Mouse (Mus musculus) E14TG2a.4 (cell line): Measurements from ENCODE around the gene Pin1.
A peak's percentile ranks its signal among the peaks of the same experiment; 100 is the strongest.
"Not testable (repeated sequence)": the region's sequence is repeated elsewhere in the genome, so short reads cannot be mapped to it uniquely, and the experiment has no call there.

ENCODE experiments used
- H3K27me3 ChIP-seq: 2 replicates; pipeline ENCODE4 v1.6.1; 2014; ENCODE audit warnings: low read length, control low read depth; ENCODE audit not compliant: insufficient read depth
- H3K36me3 ChIP-seq: 2 replicates; pipeline ENCODE4 v1.6.1; 2014; ENCODE audit warnings: low read length, control low read depth; ENCODE audit not compliant: insufficient read depth
- H3K4me1 ChIP-seq: replicated peaks from 2 replicates; pipeline ENCODE4 v1.6.1; 2014; ENCODE audit warnings: low read depth, low read length, control low read depth
- H3K4me3 ChIP-seq: replicated peaks from 2 replicates; pipeline ENCODE4 v1.5.1; 2014; ENCODE audit warnings: mild to moderate bottlenecking, low read length
- H3K9me3 ChIP-seq: 2 replicates; pipeline ENCODE4 v1.6.1; 2014; ENCODE audit warnings: low read length, control low read depth
- CTCF ChIP-seq: conservative IDR thresholded peaks from 2 replicates; pipeline ENCODE4 v1.5.1; 2014; ENCODE audit warnings: low read length
- NANOG ChIP-seq: IDR thresholded peaks from 2 replicates; pipeline ENCODE4 v1.6.1; 2014; ENCODE audit warnings: borderline replicate concordance, low read length, mixed read lengths
- POU5F1 ChIP-seq: IDR thresholded peaks from 2 replicates; pipeline ENCODE4 v1.6.1; 2014; ENCODE audit warnings: low read length, borderline replicate concordance

Pin1 gene

GRCm38 (mm10) chr9:20682389-20682722 is 30.5 kb downstream of the Pin1 start:
- Histone ChIP-seq H3K9me3 (0 out of 2 replicates have a peak, but pooled peaks cover 3% of the 10 kb centered on the region), H3K4me1 (peaks cover 5% of the 10 kb centered on the region), H3K4me3 (no peak overlapping the region), H3K36me3 (no peaks in the 10 kb centered on the region), H3K27me3 (0 out of 2 replicates have a peak, but pooled peaks cover 3% of the 10 kb centered on the region)
- TF ChIP-seq POU5F1, result no peak
- TF ChIP-seq CTCF, result no peak
- no peak for TF ChIP-seq NANOG

GRCm38 (mm10) chr9:20685081-20685861 is 33.4 kb downstream of the Pin1 start:
- peaks cover 13% of the 10 kb centered on the region for H3K4me1 ChIP-seq
- no peak for TF ChIP-seq POU5F1
- no peak for TF ChIP-seq CTCF
- no peak for TF ChIP-seq NANOG
- H3K27me3 ChIP-seq, result 0 out of 2 replicates have a peak, but pooled peaks cover 3% of the 10 kb centered on the region
- H3K36me3 ChIP-seq, result no peaks in the 10 kb centered on the region
- H3K9me3 ChIP-seq, result no peaks in the 10 kb centered on the region
- H3K4me3 ChIP-seq, result no peak overlapping the region

GRCm38 (mm10) chr9:20689403-20689802 is 37.5 kb downstream of the Pin1 start:
- no peak for TF ChIP-seq POU5F1
- no peak for TF ChIP-seq CTCF
- no peak for TF ChIP-seq NANOG
- Histone ChIP-seq H3K4me3 (no peak overlapping the region), H3K27me3 (peaks cover 11% of the 10 kb centered on the region), H3K36me3 (no peaks in the 10 kb centered on the region), H3K4me1 (peaks cover 15% of the 10 kb centered on the region), H3K9me3 (no peaks in the 10 kb centered on the region)

GRCm38 (mm10) chr9:20689913-20690312 is 38.0 kb downstream of the Pin1 start:
- H3K4me1 ChIP-seq, result peaks cover 20% of the 10 kb centered on the region
- TF ChIP-seq CTCF, result no peak
- no peak for TF ChIP-seq POU5F1
- no peak for TF ChIP-seq NANOG
- no peaks in the 10 kb centered on the region for H3K9me3 ChIP-seq
- no peak overlapping the region for H3K4me3 ChIP-seq
- no peaks in the 10 kb centered on the region for H3K36me3 ChIP-seq
- peaks cover 17% of the 10 kb centered on the region for H3K27me3 ChIP-seq

GRCm38 (mm10) chr9:20690449-20690848 is 38.6 kb downstream of the Pin1 start:
- Histone ChIP-seq H3K27me3 (peaks cover 22% of the 10 kb centered on the region), H3K4me1 (peaks cover 23% of the 10 kb centered on the region)
- H3K9me3 ChIP-seq, H3K4me3 ChIP-seq, H3K36me3 ChIP-seq: not testable (repeated sequence)

- Histone ChIP-seq H3K4me3 (no peak overlapping the region), H3K9me3 (no peaks in the 10 kb centered on the region), H3K36me3 (no peaks in the 10 kb centered on the region), H3K4me1 (peaks cover 22% of the 10 kb centered on the region), H3K27me3 (peaks cover 41% of the 10 kb centered on the region)
- TF ChIP-seq CTCF (no peak), POU5F1 (no peak), NANOG (no peak)
These were observed 41.0 kb downstream of the Pin1 start for GRCm38 (mm10) chr9:20692863-20693262.

- TF ChIP-seq CTCF, result no peak
- TF ChIP-seq POU5F1, result no peak
- TF ChIP-seq NANOG, result no peak
These were observed 42.9 kb downstream of the Pin1 start for GRCm38 (mm10) chr9:20694721-20695235.

GRCm38 (mm10) chr9:20696107-20696712 is 44.3 kb downstream of the Pin1 start:
- Histone ChIP-seq H3K36me3 (no peaks in the 10 kb centered on the region), H3K9me3 (no peaks in the 10 kb centered on the region), H3K4me3 (no peak overlapping the region), H3K27me3 (peaks cover 40% of the 10 kb centered on the region), H3K4me1 (peaks cover 13% of the 10 kb centered on the region)
- no peak for TF ChIP-seq NANOG
- TF ChIP-seq CTCF, result no peak
- TF ChIP-seq POU5F1, result no peak

More at GRCm38 (mm10) chr9:20694721-20695235, 42.9 kb downstream of the Pin1 start:
- Histone ChIP-seq H3K4me1 (peaks cover 18% of the 10 kb centered on the region), H3K9me3 (no peaks in the 10 kb centered on the region), H3K36me3 (no peaks in the 10 kb centered on the region), H3K27me3 (peaks cover 43% of the 10 kb centered on the region), H3K4me3 (peak overlapping the region; percentile 69)
